Mouse (Mus musculus) lung, embryonic 15.5 days (tissue): ENCODE measurements around the gene Gm7075. TPM values are rescaled to one million over a fixed set of nuclear protein-coding genes. Genes with fewer than 3 reads are reported as not detected.

Experiments
- ATAC-seq: fragments of 200-750 bp; cut with Nextera tagmentation; 2 replicates; pipeline ENCODE4 v1.8.0; 2017; ENCODE audit warnings: moderate number of reproducible peaks, borderline replicate concordance; ENCODE audit not compliant: low FRiP score, low TSS enrichment; ENCODE audit errors: extremely low read depth
- H3K27ac ChIP-seq: fragments of 300-500 bp; sonication (generic); 2 replicates; pipeline ENCODE4 v1.5.1; 2015; ENCODE audit warnings: moderate library complexity, mild to moderate bottlenecking, inconsistent platforms
- H3K27me3 ChIP-seq: fragments of 300-500 bp; sonication (generic); 2 replicates; pipeline ENCODE4 v1.6.1; 2015; ENCODE audit warnings: inconsistent platforms
- H3K36me3 ChIP-seq: fragments of 300-500 bp; sonication (generic); 2 replicates; pipeline ENCODE4 v1.6.1; 2015; ENCODE audit warnings: inconsistent platforms
- H3K4me1 ChIP-seq: fragments of 300-500 bp; sonication (generic); 2 replicates; pipeline ENCODE4 v1.6.1; 2015; ENCODE audit warnings: inconsistent platforms
- H3K4me2 ChIP-seq: fragments of 300-500 bp; sonication (generic); 2 replicates; pipeline ENCODE4 v1.6.1; 2015; ENCODE audit warnings: inconsistent platforms, mild to moderate bottlenecking, moderate library complexity
- H3K4me3 ChIP-seq: fragments of 300-500 bp; sonication (generic); 2 replicates; pipeline ENCODE4 v1.5.1; 2015; ENCODE audit warnings: mild to moderate bottlenecking, inconsistent platforms
- H3K9ac ChIP-seq: fragments of 300-500 bp; sonication (generic); 2 replicates; pipeline ENCODE4 v1.6.1; 2015; ENCODE audit warnings: inconsistent platforms
- H3K9me3 ChIP-seq: fragments of 300-500 bp; sonication (generic); 2 replicates; pipeline ENCODE4 v1.6.1; 2016; ENCODE audit warnings: inconsistent platforms
- WGBS: fragments of 180-500 bp; shearing (Covaris S2); methylation state at CpG from one replicate; pipeline ENCODE4 v1.1.7; 2015; 5-methylcytosine and 5-hydroxymethylcytosine counted together
- polyA plus RNA-seq: library from polyadenylated mRNA; unstranded; fragments of >200 nt; fragmentation: Nextera tagmentation; extraction: Ambion mirVana; gene quantifications from 2 replicates; pipeline ENCODE4 v1.2.1, GENCODE M21; 2015

Gm7075 gene
- polyA plus RNA-seq, 1 experiment from 2014 or later: 0.41 TPM

DNA sequence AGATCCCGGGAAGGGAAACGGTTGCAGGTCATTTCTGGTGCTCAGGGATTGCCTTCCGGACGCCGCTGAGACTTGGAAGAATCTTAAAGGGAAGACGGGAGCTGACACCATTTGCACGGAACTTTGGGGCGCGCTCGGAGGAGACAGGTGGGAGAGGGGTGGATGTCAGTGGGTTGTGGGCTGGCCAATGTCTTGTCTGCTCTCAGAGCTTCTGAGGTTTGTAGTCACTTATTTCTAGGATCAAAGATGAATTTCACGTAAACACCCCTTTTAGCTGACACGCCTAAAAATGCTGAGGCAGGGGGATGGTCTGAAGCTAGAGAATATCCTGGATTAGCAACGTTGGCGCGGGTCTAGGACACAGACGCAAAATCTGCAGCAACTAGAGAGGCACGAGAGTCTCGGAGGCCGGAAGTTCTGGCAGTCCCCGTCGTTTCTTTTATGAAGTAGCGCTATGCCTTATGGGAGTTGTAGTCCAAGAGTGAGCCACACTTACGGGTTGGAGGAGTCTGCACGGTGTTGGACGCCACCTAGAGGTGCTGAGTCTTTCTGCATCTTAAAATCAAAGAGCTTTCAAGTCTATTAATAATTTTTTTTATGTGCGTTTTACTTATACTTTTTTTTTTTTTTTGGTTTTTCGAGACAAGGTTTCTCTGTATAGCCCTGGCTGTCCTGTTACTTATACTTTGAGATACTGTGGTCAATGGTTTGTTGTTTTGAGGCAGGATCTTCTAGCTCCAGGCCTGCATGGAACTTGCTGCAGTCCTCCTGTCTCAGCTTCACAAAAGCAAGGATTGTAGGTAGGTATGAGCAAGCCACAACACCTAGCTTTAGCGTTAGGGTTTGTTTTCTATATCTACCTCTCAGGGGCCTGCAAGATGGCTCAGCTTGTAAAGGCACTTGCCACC, 39.0 kb downstream of the Gm7075 start, which contains the start of gene Dnajc12:
TSS of gene Dnajc12 (plus strand) at position 72 of the 908 bp plus-strand sequence.
- Histone ChIP-seq H3K4me2 (peak within 1 kb of the TSS; percentile 84), H3K27ac (0 out of 2 replicates have a peak within 1 kb of the TSS, but pooled peaks have one; percentile 6), H3K4me3 (peak within 1 kb of the TSS; percentile 55), H3K36me3 (no peaks in the 10 kb centered on the region), H3K27me3 (no peaks in the 10 kb centered on the region), H3K4me1 (peaks cover 9% of the 10 kb centered on the region; the same call in 1 of the 2 replicates), H3K9me3 (no peaks in the 10 kb centered on the region), H3K9ac (peak within 1 kb of the TSS; percentile 53)
- peak; percentile 92 for ATAC-seq
- under 1% methylated on average over 28 of the region's 28 CpGs for WGBS

DNA sequence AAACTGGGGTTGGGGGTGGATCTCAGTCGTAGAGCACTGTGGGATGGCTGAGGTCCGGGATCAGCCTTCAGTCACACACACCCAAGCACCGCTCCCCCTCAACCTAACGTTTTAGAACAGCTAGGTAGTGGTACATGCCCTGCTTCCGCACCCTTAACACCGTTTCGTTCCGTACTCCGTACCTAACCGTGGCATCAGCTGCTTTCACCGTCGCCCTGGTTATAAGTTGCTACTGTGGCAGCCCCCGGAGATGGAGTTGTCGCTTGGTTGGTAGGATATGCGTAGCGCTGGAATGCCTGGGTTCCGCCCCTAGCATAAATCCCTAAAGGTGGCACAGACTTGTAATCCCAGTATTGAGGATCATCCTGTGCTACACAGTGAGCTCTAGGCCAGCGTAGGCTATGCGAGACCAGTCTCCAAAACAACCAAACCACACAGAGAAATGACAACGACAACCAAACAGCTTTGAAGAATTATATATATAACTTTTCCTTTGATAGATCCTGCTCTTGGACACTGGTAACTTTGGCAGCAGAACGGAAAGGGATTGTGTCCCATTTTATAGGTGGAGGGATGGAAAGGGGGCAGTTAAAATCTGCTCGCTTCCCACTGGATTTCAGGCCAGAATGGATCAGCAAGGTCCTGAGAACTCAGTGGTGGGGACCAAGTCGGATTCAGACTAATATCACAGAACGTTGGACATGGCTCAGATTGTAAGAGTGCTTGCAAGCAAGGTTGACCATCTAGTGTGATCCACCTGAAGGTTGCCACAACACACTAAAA, 39.9 kb downstream of the Gm7075 start, which contains the start of gene Sirt1:
TSS of gene Sirt1 (minus strand) at position 207 of the 783 bp plus-strand sequence.
- WGBS: 3% methylated on average over 24 of the region's 24 CpGs
- H3K27me3 ChIP-seq: no peaks in the 10 kb centered on the region
- H3K36me3 ChIP-seq: no peaks in the 10 kb centered on the region
- peak within 1 kb of the TSS; percentile 53 for H3K9ac ChIP-seq
- peak within 1 kb of the TSS; percentile 55 for H3K4me3 ChIP-seq
- ATAC-seq: no peak
- H3K9me3 ChIP-seq: no peaks in the 10 kb centered on the region
- 0 out of 2 replicates have a peak within 1 kb of the TSS, but pooled peaks have one; percentile 6 for H3K27ac ChIP-seq
- H3K4me2 ChIP-seq: peak within 1 kb of the TSS; percentile 84
- peaks cover 9% of the 10 kb centered on the region; the same call in 1 of the 2 replicates for H3K4me1 ChIP-seq

DNA sequence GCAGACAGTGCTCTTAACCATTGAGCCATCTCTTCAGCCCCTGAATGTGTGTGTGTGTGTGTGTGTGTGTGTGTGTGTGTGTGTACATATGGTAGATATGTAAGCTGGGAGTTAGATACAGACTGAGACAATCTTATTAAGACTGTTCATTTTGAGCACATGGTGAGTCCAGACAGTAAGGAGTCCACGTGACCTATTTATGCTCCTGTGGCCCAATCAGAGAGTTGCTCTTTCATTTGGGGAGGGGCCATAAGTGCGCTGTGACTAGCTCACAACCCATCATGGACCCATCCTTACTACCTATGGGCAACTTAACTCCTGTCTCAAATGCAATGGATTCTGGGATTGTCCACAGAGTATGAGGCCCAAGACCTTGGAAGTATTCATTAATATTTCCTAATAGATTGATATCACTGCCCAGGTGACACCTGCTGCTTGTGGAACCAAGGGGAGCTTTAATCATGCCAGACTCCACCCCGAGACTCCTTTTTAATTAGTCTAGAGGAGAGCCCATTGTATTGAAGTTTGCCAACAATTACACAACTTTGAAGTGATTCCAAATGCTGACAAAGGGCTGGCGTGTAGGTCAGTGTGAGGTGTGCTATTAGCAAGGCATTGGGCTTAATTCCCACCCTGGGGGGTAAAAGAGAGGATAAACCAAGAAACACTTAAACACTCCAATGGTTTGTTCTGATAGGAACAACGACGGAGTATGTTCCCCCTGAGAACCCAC, 42.5 kb downstream of the Gm7075 start:
- no peaks in the 10 kb centered on the region for H3K36me3 ChIP-seq
- H3K27ac ChIP-seq: no peak overlapping the region
- H3K27me3 ChIP-seq: no peaks in the 10 kb centered on the region
- H3K4me3 ChIP-seq: no peak overlapping the region
- H3K9ac ChIP-seq: no peak overlapping the region
- peaks cover 9% of the 10 kb centered on the region; the same call in 1 of the 2 replicates for H3K4me1 ChIP-seq
- H3K4me2 ChIP-seq: no peak overlapping the region
- no peak for ATAC-seq
- H3K9me3 ChIP-seq: no peaks in the 10 kb centered on the region
- 63% methylated on average over 6 of the region's 6 CpGs for WGBS

DNA sequence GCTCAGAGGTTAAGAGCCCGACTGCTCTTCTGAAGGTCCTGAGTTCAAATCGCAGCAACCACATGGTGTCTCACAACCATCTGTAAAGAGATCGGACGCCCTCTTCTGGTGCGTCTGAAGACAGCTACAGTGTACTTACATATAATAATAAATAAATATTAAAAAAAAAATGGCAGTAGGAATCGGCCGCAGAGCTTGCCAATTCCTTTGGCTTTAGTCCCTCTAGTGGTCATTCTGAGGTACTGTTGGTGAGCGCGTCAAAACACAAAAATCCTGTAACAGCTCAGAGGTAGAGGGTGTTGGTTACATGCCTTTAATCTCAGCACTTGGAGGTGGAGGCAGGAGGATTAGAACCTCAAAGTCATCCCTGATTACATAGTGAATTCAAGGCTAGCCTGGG, 44.1 kb downstream of the Gm7075 start:
- Histone ChIP-seq H3K27ac (no peak overlapping the region), H3K4me2 (no peak overlapping the region; the same call in 1 of the 2 replicates), H3K27me3 (no peaks in the 10 kb centered on the region), H3K9me3 (no peaks in the 10 kb centered on the region), H3K4me1 (peaks cover 9% of the 10 kb centered on the region; the same call in 1 of the 2 replicates), H3K36me3 (no peaks in the 10 kb centered on the region), H3K4me3 (no peak overlapping the region), H3K9ac (no peak overlapping the region)
- ATAC-seq: no peak
- 15% methylated on average over 9 of the region's 9 CpGs for WGBS

DNA sequence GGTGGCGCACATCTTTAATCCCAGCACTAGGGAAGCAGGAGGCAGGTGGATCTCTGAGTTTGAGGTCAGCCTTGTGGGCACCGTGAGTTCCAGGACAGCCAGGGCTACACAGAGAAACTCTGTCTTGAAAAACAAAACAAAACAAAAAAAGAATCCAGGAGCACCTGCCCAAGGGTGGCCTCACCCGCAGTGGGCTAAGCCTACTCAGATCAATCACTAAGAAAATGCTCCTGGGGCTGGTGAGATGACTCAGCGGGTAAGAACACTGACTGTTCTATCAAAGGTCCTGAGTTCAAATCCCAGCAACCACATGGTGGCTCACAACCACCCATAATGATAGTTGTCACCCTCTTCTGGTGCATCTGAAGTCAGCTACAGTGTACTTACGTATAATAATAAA, 45.3 kb downstream of the Gm7075 start:
- no peak overlapping the region for H3K4me2 ChIP-seq
- no peak overlapping the region for H3K27ac ChIP-seq
- no peak overlapping the region for H3K4me3 ChIP-seq
- WGBS: 83% methylated on average over 5 of the region's 5 CpGs
- no peaks in the 10 kb centered on the region for H3K9me3 ChIP-seq
- H3K36me3 ChIP-seq: no peaks in the 10 kb centered on the region
- H3K4me1 ChIP-seq: 0 out of 2 replicates have a peak, but pooled peaks cover 2% of the 10 kb centered on the region
- H3K27me3 ChIP-seq: no peaks in the 10 kb centered on the region
- H3K9ac ChIP-seq: no peak overlapping the region
- ATAC-seq: no peak

Other genes with a start within 250 kb of the Gm7075 start
- 0.24 and 0.56 TPM in 2 replicates for gene Mypn, start 217.8 kb downstream of the Gm7075 start, polyA plus RNA-seq
- 38.2 and 39.0 TPM in 2 replicates for gene Herc4, start 178.0 kb downstream of the Gm7075 start, polyA plus RNA-seq
- gene Sirt1, start 40.1 kb downstream of the Gm7075 start, polyA plus RNA-seq: 5.3 and 5.9 TPM in 2 replicates
- 13.3 and 13.6 TPM in 2 replicates for gene Dnajc12, start 39.3 kb downstream of the Gm7075 start, polyA plus RNA-seq
- gene Ctnna3, start 8.3 kb upstream of the Gm7075 start, polyA plus RNA-seq: 0.86 and 1.2 TPM in 2 replicates